Mouse (Mus musculus) erythroblast, embryonic 14.5 days (primary cell): ENCODE data around the gene Osbpl9. TPM values are rescaled to one million over a fixed set of nuclear protein-coding genes. Genes with fewer than 3 reads are reported as not detected.

Experiments
- H3K27me3 ChIP-seq: 2 replicates; pipeline ENCODE4 v1.6.1; 2012; ENCODE audit warnings: inconsistent platforms; ENCODE audit not compliant: control insufficient read depth
- H3K36me3 ChIP-seq: 2 replicates; pipeline ENCODE4 v1.6.1; 2012; ENCODE audit warnings: mild to moderate bottlenecking, inconsistent platforms; ENCODE audit not compliant: control insufficient read depth
- H3K4me1 ChIP-seq: 2 replicates; pipeline ENCODE4 v1.6.1; 2012; ENCODE audit warnings: inconsistent platforms; ENCODE audit not compliant: control insufficient read depth
- H3K4me3 ChIP-seq: replicated peaks from 2 replicates; pipeline ENCODE3; 2012; ENCODE audit warnings: moderate library complexity, mild to moderate bottlenecking, inconsistent platforms
- H3K9me3 ChIP-seq: 2 replicates; pipeline ENCODE4 v1.6.1; 2012; ENCODE audit warnings: low read length, inconsistent platforms, mixed read lengths; ENCODE audit not compliant: control insufficient read depth
- GATA1 ChIP-seq: IDR thresholded peaks from 2 replicates; pipeline ENCODE4 v1.6.1; 2012; ENCODE audit warnings: low read length, inconsistent platforms, mixed read lengths
- TAL1 ChIP-seq: IDR thresholded peaks from 3 replicates; pipeline ENCODE4 v1.6.1; 2012; ENCODE audit warnings: low read length, inconsistent platforms, mixed read lengths
- polyA plus RNA-seq: library from polyadenylated mRNA; stranded (reverse); fragments of >175 nt; gene quantifications from 2 replicates; pipeline ENCODE4 v1.2.3, GENCODE M21; 2012

Gene Osbpl9
- 0.44 and 0.47 TPM in 2 replicates for polyA plus RNA-seq

DNA sequence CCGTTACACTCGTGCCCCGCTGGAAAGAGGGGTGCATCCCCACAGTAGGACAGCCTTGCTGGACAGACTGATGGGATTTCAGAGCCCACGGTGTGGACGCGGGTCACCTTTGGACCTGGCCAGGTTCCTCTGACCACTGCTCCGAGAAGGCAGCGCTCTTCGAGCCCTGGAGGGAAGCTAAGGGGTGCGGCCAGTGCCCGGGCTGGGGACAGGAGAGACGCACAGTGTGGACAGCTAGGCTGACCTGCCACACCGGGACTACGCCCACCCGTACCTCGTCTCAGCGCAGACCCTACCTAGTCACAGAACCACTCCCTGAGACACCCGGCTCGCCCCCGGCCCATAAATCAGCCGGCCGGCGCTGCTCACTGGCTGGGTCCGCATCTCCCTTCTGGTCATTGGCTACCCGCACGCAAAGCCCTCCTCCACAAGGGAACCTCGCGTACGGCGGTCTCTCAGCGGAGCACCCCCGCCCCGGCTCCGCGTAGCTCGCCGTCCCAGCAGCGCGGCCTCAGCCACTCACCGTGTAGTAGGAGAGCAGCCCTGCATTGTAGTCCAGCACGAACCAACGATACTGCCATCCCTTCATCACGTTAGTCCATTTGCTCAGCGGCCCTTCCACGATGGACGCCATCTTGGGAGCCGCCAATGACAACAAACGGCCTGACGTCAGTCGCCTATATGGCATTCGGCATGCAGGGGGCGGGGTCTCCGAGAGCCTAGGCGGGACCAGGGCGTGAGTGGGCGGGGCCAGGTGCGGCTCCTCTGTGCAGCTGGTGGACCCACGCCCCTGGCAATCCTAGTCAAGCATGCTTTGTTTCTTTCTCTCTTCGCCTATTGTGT, at the start of gene Osbpl9:
Gene Osbpl9, minus strand, starts transcription at position 691 of the 843 bp plus-strand sequence.
- no peaks in the 10 kb centered on the region for H3K9me3 ChIP-seq
- no peaks in the 10 kb centered on the region for H3K36me3 ChIP-seq
- no peak for TF ChIP-seq GATA1
- H3K27me3 ChIP-seq: no peaks in the 10 kb centered on the region
- peak within 1 kb of the TSS; percentile 85 for H3K4me3 ChIP-seq
- H3K4me1 ChIP-seq: peaks cover 17% of the 10 kb centered on the region

DNA sequence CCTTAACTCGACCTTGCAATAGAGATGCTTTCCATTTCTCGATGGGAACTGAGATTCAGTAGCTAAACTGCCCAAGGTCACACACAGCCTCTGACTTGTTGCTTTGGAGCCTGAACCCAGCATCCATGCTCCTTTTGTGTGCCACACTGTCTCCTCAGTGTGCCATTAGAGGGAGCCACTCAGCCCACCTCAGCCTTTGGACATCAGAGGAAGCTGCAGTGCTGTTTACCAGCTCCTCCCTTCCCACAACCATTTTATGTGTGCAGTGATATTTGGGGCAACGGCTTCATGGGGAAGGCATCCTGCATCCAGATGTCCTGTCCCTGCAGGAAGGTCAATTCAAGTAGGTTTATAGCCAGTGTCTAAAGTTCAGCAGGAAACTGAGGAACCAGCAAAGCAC, 49.5 kb upstream of the Osbpl9 start:
- TF ChIP-seq GATA1: no peak
- no peak for TF ChIP-seq TAL1
- H3K4me1 ChIP-seq: peaks cover 44% of the 10 kb centered on the region
- no peaks in the 10 kb centered on the region; the same call in 1 of the 2 replicates for H3K9me3 ChIP-seq
- no peak overlapping the region for H3K4me3 ChIP-seq
- no peaks in the 10 kb centered on the region for H3K36me3 ChIP-seq
- H3K27me3 ChIP-seq: no peaks in the 10 kb centered on the region

DNA sequence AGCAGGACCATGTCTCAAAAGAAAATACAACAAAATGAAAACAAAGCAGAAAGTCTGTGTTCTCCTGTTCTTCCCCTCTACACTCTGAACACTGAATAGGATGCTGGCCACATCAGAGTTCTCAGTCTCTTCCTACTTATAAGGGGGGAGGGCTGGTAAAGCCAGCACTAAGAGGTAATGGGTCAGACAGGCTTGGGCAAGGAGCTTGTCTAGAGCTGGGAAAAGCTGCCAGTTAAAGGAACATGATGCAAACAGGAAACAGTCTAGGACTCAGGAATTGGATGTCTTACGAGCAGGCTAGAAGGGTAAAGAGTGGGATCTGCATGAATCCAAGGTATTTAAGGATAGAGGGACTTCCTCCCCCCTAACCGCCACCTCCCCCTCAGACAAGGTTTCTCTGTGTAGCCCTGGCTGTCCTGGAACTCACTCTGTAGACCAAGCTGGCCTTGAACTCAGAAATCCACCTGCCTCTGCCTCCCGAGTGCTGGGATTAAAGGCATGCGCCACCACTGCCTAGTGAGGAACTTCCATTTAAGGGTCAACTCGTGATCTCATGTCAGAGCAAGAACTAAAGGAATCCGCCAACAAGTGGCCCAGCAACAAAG, 43.0 kb upstream of the Osbpl9 start:
- H3K4me1 ChIP-seq: no peaks in the 10 kb centered on the region; the same call in 1 of the 2 replicates
- H3K4me3 ChIP-seq: no peak overlapping the region
- no peaks in the 10 kb centered on the region for H3K9me3 ChIP-seq
- H3K27me3 ChIP-seq: no peaks in the 10 kb centered on the region
- H3K36me3 ChIP-seq: no peaks in the 10 kb centered on the region
- TF ChIP-seq TAL1 (no peak), GATA1 (no peak)

DNA sequence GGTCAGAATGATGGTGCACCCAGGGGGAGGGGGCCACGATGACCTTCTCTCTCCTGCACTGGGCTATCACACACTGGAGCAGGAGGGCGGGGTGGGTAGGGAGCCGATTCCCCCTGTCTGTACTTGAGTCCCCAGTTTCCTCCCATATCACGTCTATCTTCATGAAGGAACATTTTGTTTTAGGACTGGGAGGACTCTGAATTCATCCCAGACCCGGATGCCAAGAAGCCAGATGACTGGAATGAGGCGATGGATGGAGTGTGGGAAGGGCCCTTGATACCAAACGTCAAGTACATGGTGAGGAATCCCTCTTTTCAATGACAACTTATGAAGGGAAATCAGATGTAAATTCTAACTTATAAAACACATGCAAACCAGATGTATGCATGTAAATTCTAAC, 42.4 kb upstream of the Osbpl9 start:
- no peaks in the 10 kb centered on the region for H3K36me3 ChIP-seq
- no peak overlapping the region for H3K4me3 ChIP-seq
- H3K9me3 ChIP-seq: no peaks in the 10 kb centered on the region
- TF ChIP-seq TAL1 (no peak), GATA1 (no peak)
- H3K4me1 ChIP-seq: no peaks in the 10 kb centered on the region; the same call in 1 of the 2 replicates
- H3K27me3 ChIP-seq: no peaks in the 10 kb centered on the region

DNA sequence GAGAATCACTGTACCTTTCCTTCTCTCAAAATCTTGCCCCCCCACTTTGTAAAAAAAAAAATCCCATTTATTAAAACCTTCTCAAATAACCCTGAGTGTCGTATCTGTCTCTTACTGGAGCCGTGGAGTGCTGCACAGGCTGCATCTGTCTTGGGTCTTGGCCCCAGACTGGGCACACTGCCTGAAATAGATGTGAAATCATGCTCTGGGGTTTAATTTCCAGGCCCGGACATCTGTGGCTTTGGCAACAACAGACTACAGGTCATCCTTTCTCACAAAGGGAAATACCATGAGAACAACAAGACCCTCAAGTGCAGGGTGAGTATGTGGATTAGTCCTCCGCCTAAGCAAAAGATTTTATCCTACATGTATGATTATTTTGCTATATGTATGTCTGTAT, 39.9 kb upstream of the Osbpl9 start:
- TF ChIP-seq GATA1 (no peak), TAL1 (no peak)

DNA sequence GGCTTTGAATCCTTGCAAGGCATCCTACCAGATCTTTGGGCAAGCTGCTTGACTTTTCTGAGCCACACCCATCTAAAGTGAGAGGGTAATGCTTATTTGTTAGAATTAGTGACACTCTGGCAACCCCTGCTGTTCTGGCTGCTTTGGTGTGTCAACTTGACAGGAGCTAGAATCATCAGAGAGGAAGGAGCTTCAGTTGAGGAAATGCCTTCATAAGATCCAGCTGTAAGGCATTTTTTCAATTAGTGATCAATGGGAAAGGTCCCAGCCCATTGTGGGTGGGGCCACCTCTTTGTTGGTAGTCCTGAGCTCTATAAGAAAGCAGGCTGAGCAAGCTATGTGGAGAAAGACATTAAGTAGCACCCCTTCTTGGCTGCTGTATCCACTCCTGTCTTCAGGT, 39.1 kb upstream of the Osbpl9 start:
- TF ChIP-seq TAL1: no peak
- TF ChIP-seq GATA1: no peak
- Histone ChIP-seq H3K4me3 (no peak overlapping the region), H3K36me3 (no peaks in the 10 kb centered on the region), H3K4me1 (no peaks in the 10 kb centered on the region; the same call in 1 of the 2 replicates), H3K27me3 (no peaks in the 10 kb centered on the region), H3K9me3 (no peaks in the 10 kb centered on the region)

More for the DNA sequence above, 39.9 kb upstream of the Osbpl9 start:
- H3K9me3 ChIP-seq: no peaks in the 10 kb centered on the region
- no peaks in the 10 kb centered on the region for H3K36me3 ChIP-seq
- H3K27me3 ChIP-seq: no peaks in the 10 kb centered on the region
- H3K4me3 ChIP-seq: no peak overlapping the region
- H3K4me1 ChIP-seq: no peaks in the 10 kb centered on the region; the same call in 1 of the 2 replicates

DNA sequence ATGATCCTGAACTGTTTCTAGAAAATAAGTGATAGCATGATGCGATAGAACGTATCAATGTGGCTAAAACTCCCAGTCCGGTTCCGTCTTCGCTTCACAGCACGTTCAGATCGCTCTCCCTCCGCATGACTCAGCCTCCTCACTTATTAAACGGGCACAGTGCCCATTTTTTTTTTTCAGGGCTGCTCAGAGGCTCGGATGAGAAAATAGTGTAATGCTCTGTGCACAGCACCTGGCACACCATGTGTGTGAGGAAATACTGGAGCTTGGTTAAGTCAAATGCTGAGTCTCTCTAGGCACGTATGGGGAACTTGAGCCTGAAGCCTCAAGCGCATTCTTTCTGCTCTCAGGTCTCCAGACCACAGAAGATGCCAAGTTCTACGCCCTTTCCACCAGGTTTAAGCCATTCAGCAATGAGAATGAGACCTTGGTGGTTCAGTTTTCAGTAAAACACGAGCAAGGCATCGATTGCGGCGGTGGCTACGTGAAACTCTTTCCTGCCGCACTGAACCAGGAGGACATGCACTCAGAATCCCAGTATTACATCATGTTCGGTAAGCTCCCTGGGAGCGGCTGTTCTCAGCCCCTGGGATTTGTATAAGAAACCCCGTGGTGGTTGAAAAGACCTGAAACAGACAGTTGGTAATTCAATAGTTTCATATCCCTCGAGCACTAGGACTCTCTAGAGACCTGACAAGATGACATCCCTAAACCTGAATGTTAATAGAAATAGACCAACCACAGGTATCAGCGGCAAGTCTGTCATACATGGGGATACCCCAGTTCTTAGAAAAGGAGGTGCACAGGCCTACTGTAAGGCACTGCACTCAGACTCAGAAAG, 36.6 kb upstream of the Osbpl9 start:
- H3K36me3 ChIP-seq: no peaks in the 10 kb centered on the region
- no peak for TF ChIP-seq GATA1
- TF ChIP-seq TAL1: no peak
- H3K9me3 ChIP-seq: no peaks in the 10 kb centered on the region
- no peaks in the 10 kb centered on the region for H3K4me1 ChIP-seq
- no peaks in the 10 kb centered on the region for H3K27me3 ChIP-seq
- no peak overlapping the region for H3K4me3 ChIP-seq

DNA sequence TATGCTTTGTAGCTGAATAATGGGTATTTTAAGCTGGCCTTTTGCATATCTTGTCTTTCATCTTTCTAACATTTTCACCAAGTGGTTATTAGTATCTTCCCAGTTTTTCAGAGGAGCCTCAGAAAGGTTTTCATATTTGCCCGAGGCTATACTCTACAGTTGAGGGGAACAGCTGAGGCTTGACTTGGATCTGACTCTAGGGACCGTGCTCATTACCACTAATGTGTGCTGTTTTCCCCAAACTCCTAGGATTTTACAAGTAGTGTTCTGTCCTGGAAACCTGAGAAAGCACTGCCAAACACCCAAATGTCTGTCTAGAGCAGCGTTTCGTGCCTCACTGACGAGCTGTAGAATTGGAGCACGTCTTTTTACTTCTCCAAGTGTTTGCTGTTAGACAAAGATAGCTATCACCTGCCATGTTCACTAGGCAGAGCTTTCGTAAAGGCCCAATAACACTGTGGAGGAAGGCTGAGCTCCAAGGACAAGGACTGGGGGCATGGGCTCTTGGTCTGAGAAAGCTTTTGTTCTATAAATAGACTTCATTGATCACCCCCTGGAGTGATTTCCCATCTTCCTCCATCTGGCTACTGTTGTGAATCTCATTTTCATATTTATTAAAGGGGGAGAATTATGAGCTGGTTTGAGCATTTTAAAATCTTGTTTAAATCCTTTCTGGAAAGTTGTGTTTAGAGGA, 34.3 kb upstream of the Osbpl9 start:
- no peak for TF ChIP-seq TAL1
- TF ChIP-seq GATA1: no peak
- Histone ChIP-seq H3K36me3 (no peaks in the 10 kb centered on the region), H3K4me1 (no peaks in the 10 kb centered on the region), H3K9me3 (no peaks in the 10 kb centered on the region), H3K4me3 (no peak overlapping the region), H3K27me3 (no peaks in the 10 kb centered on the region)
